Mouse (Mus musculus) kidney, postnatal 4 days (tissue): ENCODE results near the gene Emsy.

Source experiments
- DNase-seq, 2 experiments: peaks; one replicate each; pipeline ENCODE4 v3.0.0; 2021; ENCODE audit warnings: mixed read lengths in 2 of 2

The Emsy gene

GRCm38 (mm10) chr7:98667956-98668746 lies 11.6 kb upstream of the Emsy start:
- DNase-seq = peak in 1 of 2 experiments; percentile 29

GRCm38 (mm10) chr7:98665726-98666125 lies 9.1 kb upstream of the Emsy start:
- no peak for DNase-seq

GRCm38 (mm10) chr7:98665166-98665565 lies 8.6 kb upstream of the Emsy start:
- DNase-seq = peak in 1 of 2 experiments; percentile 18

GRCm38 (mm10) chr7:98655681-98656530 lies 677 bp downstream of the Emsy start:
- DNase-seq = peak; percentile 85 to 90

- DNase-seq = no peak
These were observed 4.9 kb downstream of the Emsy start for GRCm38 (mm10) chr7:98651651-98652050.

GRCm38 (mm10) chr7:98644238-98644637 lies 12.3 kb downstream of the Emsy start:
- DNase-seq = no peak

GRCm38 (mm10) chr7:98636607-98637006 lies 20.0 kb downstream of the Emsy start:
- DNase-seq = no peak

- DNase-seq = peak in 1 of 2 experiments; percentile 6
These were observed 23.6 kb downstream of the Emsy start for GRCm38 (mm10) chr7:98633032-98633431.

- no peak for DNase-seq
These were observed 26.6 kb downstream of the Emsy start for GRCm38 (mm10) chr7:98629947-98630346.

- no peak for DNase-seq
These were observed 38.8 kb downstream of the Emsy start for GRCm38 (mm10) chr7:98617739-98618138.

- DNase-seq = no peak
These were observed 43.6 kb downstream of the Emsy start for GRCm38 (mm10) chr7:98612936-98613335.

GRCm38 (mm10) chr7:98608520-98608919 lies 48.1 kb downstream of the Emsy start:
- no peak for DNase-seq

- DNase-seq = no peak
These were observed 49.4 kb downstream of the Emsy start for GRCm38 (mm10) chr7:98607158-98607557.

- no peak for DNase-seq
These were observed 54.9 kb downstream of the Emsy start for GRCm38 (mm10) chr7:98601715-98602114.

GRCm38 (mm10) chr7:98597402-98597801 lies 59.2 kb downstream of the Emsy start:
- DNase-seq = no peak

- DNase-seq = no peak
These were observed 61.9 kb downstream of the Emsy start for GRCm38 (mm10) chr7:98594731-98595130.

GRCm38 (mm10) chr7:98593276-98593675 lies 63.3 kb downstream of the Emsy start:
- no peak for DNase-seq

- DNase-seq = no peak
These were observed 67.6 kb downstream of the Emsy start for GRCm38 (mm10) chr7:98589028-98589427.

- DNase-seq = no peak
These were observed 70.3 kb downstream of the Emsy start for GRCm38 (mm10) chr7:98586313-98586712.

GRCm38 (mm10) chr7:98584555-98584954 lies 72.0 kb downstream of the Emsy start:
- DNase-seq = no peak

- DNase-seq = no peak
These were observed 75.3 kb downstream of the Emsy start for GRCm38 (mm10) chr7:98581266-98581665.

- no peak for DNase-seq
These were observed 76.1 kb downstream of the Emsy start for GRCm38 (mm10) chr7:98580441-98580840.

- no peak for DNase-seq
These were observed 76.9 kb downstream of the Emsy start for GRCm38 (mm10) chr7:98579731-98580130.

- no peak for DNase-seq
These were observed 79.1 kb downstream of the Emsy start for GRCm38 (mm10) chr7:98577461-98577860.
